Mouse (Mus musculus): Measurements from ENCODE around the gene Olfr967.

- TF ChIP-seq CTCF (IDR thresholded peaks at IDR 0.05; ENCODE audit: control insufficient read depth, insufficient read depth, low read length) (no peak), POLR2A (IDR thresholded peaks at IDR 0.05; ENCODE audit: borderline replicate concordance, control insufficient read depth, low read depth, low read length) (no peak)
These were observed 39.0 kb upstream of the Olfr967 start, which contains the start of gene Olfr149 for GRCm38 (mm10) chr9:39707017-39707416.

Measured in bone marrow, adult 2 months (tissue).